Mouse (Mus musculus): Measurements from ENCODE around the gene Postn. TPM values are rescaled to one million over a fixed set of nuclear protein-coding genes. Genes with fewer than 3 reads are reported as not detected.

Gene Postn
- total RNA-seq (2021) = 1 to 10 TPM; 3.6 to 4.6 TPM
- long read RNA-seq, experiment 1 = 0 reads
- long read RNA-seq, experiment 2, partial matches to known transcripts = 1 of 2 reads
- long read RNA-seq, experiment 2, other reads (novel, unspliced or antisense) = 0 of 2 reads

DNA sequence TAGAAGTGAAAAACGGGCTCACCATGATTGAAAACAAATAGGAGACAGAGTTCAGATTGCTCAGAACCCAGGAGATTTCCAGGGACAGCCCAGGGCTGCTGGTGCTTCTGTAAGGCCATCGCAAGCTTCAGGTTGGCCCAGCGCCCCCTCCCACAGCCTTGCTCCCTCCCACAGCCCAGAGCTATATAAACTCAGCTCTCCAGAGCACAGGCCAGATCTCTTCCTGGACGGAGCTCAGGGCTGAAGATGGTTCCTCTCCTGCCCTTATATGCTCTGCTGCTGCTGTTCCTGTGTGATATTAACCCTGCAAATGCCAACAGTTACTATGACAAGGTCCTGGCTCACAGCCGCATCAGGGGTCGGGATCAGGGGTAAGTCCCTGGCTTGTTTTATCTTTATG is at the start of gene Postn:
Gene Postn (plus strand): TSS at position 213 of the 400 bp plus-strand sequence.
- no peak for DNase-seq (ENCODE audit: low spot score)

DNA sequence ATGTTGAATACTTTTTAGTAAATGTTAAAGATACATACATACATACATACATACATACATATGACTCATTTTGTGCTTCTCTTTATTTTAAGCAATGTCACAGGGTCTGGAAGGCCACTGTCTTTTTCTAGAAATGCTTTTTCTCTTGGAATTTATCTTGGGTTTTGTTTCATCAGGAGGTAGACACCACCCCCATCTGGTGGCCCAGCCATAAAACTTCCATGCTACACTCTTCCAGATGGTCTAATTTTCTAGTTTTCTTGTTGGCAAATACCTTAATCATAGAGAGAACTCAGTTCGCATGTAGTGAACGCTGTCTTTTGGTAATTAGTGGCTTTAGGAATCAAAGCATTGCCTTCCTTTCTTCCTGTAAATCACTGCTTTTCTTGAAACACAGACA is 46.9 kb upstream of the Postn start:
- no peak for DNase-seq (ENCODE audit: low spot score)

- peak; percentile 56 for DNase-seq (ENCODE audit: low spot score)
Observed at GRCm38 (mm10) chr3:54352891-54353652, 7.8 kb upstream of the Postn start.

GRCm38 (mm10) chr3:54357561-54357960 is 3.3 kb upstream of the Postn start:
- DNase-seq (ENCODE audit: low spot score) = no peak

- peak; percentile 48 for DNase-seq (ENCODE audit: low spot score)
Observed at GRCm38 (mm10) chr3:54358463-54359189, 2.3 kb upstream of the Postn start.

GRCm38 (mm10) chr3:54361656-54362055 is 747 bp downstream of the Postn start:
- DNase-seq (ENCODE audit: low spot score) = no peak

GRCm38 (mm10) chr3:54371015-54371414 is 10.1 kb downstream of the Postn start:
- DNase-seq (ENCODE audit: low spot score) = no peak

- no peak for DNase-seq (ENCODE audit: low spot score)
Observed at GRCm38 (mm10) chr3:54372625-54373024, 11.7 kb downstream of the Postn start.

DNA sequence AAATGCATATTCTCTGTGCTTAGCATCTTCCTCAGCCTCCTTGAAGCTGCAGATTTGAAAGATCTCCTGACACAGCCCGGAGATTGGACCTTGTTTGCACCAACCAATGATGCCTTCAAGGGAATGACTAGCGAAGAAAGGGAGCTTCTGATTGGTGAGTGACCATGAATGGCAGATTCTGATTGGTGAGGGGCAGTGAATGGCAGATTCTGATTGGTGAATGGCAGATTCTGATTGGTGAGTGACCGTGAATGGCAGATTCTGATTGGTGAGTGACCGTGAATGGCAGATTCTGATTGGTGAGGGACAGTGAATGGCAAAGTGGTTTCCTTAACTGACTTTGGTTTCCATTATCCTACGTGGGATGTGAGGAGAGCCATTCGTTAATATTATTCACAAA is 15.1 kb downstream of the Postn start:
- no peak for DNase-seq (ENCODE audit: low spot score)

DNA sequence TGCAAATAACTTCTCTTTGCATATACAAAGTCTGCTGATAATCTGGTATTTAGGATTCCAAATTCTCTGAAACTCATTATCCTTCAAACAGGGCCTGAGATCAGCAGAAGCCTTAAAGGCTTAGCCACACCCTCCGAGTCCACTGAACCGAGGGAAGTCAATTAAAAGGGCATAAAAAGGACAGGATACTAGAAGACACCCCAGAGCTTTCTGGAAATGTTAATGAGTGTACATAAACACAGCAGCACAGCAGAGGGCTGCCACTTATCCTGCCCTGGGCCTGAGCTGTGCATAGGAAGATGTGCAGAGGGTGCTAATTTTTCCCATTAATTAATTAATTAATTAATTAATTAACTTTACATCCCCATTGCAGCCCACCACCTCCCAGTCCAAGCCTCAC is 16.7 kb downstream of the Postn start:
- no peak for DNase-seq (ENCODE audit: low spot score)

DNA sequence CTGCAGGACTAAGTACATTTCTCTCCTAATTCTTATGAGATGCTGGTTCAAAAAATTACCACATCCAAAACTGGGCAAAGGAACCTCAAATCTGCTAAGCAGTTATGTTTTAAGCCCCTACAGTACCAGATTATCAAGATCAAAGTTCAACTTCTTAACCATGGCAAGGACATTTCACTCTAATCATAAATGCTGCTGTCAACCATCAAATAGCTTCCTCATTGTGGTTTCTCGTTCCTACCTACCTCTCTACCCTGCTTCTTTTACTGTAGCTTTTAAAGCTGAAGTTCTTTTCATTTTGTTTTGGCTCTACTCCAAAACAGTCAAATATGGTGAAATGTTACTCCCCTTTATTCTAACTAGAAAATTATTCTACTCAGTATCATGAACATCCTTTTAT is 17.2 kb downstream of the Postn start:
- no peak for DNase-seq (ENCODE audit: low spot score)

DNA sequence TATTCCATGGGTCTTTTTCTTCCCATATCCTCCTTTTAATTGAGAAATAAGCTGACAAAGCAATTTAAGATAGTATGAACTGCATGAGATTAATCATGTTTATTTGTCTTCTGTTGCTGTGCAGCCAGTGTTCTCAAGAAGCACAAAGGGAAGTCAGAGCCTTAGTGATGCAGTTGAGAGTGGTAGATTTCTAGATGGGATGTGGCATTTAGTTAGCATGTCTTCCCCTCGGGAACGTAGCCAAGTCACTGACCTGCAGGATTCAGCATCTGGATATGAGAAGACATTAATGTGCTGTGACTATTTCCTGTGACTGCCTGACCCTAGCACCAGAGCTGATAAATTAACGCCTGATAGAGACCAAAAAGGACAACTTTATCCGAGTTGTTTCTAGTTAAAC is 19.1 kb downstream of the Postn start:
- no peak for DNase-seq (ENCODE audit: low spot score)

DNA sequence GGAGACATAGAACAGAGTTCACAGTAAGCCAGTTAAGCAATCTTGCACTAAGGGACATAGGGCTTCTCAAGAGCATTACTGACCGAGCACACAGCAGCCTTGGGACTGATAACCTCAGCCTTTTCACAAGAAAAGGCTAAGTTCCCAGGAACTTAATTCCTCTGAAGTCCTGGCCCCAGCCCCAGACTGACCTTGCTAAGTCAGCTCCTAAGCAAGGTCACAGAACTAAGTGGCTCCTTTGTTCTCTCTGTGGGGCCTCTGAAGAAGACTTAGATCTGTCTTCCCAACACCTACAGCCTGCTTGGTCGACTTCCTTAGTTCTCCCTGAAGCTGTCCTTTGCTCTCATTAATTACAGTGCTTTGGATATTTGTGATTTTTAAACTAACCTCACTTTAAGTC is 38.4 kb downstream of the Postn start:
- no peak for DNase-seq (ENCODE audit: low spot score)

DNA sequence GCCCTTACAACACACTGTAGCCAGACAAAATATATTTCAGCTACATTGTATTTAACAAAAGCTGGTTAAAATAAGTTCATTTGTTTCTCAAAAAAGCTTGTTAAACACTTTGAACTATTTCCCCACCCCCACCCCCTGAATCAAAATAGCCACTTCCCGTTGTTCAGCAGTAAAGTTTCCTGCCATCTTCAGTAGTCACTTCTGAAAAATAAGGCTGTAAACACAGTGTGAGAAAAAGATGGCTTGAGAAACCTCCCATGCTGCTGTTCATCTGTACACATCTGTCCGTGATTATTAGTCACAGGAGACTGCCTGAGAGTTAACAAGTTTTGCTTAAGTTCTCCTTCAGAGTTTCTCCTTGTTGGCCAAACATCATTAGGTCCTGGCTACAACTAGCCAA is 39.0 kb downstream of the Postn start:
- no peak for DNase-seq (ENCODE audit: low spot score)

- no peak for DNase-seq (ENCODE audit: low spot score)
Observed at GRCm38 (mm10) chr3:54400617-54401016, 39.7 kb downstream of the Postn start.

GRCm38 (mm10) chr3:54401706-54402105 is 40.8 kb downstream of the Postn start:
- no peak for DNase-seq (ENCODE audit: low spot score)

- no peak for DNase-seq (ENCODE audit: low spot score)
Observed at GRCm38 (mm10) chr3:54403791-54404190, 42.9 kb downstream of the Postn start.

DNA sequence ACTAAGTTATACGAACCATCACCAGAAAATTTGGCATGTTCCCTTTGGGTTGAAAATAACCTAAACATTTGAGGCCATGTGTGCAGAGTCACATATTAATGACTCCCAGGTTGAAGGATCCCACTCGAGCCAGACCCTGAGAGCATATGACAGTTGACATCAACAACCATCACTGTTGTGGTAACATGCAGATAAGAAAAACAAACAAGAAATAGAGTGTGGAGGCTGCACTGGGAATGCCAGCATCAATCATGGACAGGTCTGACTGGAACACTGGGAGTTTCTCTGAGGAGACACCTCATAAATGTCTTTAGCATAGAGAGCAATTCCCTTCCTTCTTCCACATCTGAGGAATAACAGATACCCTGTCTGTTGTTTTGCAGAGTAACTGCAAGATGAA is 45.7 kb downstream of the Postn start:
- no peak for DNase-seq (ENCODE audit: low spot score)

DNA sequence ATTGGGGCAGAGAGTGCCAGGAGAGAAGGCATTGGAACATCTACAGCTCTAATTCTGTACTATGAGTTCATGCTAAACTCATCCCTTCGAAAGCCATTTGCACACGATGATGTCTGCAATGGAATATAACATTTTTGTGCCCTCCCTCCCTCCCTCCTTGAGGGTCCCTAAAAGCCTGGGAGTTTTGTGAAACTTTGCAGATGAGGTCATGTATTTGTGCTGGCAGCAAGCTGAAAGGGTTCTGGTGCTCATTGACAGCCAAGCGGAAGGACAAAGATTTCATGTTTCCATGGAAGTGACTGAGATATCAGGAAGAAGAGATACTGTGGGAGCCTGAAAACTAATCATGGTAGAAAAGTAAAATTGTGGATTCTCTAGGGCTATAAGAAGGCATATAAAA is 50.1 kb downstream of the Postn start:
- no peak for DNase-seq (ENCODE audit: low spot score)

DNA sequence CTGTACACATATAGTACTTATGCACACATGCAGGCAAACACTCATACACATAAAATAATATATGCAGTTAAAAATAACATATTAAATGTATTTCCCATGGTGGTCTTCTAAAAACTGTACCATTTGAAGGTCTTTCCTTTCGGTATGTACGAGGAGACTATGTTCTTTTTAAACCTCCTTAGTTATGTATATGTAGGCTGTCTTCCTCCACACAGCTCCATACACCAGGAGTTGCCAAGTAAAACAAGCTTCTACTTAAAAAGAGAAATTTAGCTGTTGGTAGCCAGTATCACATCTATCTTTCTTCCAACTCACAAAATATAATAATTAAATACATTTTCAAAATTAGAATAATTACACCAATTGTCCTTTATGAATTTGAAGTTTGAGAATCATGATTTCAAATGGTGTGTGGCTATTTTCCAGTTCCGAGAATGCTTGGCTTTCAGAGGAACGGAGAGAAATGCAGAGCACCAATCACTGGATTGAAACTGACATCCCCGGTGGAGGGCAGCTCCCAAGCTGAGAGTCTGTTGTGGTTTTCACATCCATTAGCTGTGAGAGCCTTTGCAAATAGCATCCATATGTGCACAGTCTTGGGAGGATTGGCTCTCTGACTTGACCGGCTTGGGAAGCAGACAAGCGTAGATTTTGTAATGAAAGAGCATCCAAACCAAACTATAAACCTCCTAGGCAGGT is 52.1 kb downstream of the Postn start:
- DNase-seq (ENCODE audit: low spot score) = no peak

DNA sequence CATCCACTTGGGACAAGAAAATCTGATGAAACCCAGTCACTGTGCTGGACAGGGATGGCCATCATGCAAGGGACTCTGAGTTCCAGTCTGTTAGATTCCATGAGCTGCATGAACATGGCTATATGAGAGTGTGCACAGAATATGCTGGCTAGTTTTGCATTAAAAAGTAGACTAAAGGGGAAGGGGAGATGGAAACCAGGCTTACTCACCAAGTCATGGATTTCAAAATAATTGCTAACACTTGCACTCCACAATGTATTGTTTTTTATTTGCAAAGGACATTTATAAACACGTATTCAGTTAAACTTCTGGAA is 52.6 kb downstream of the Postn start:
- no peak for DNase-seq (ENCODE audit: low spot score)

GRCm38 (mm10) chr3:54414386-54414785 is 53.5 kb downstream of the Postn start:
- no peak for DNase-seq (ENCODE audit: low spot score)
